Mouse (Mus musculus): ENCODE results near the gene H2afx.

The H2afx gene

DNA sequence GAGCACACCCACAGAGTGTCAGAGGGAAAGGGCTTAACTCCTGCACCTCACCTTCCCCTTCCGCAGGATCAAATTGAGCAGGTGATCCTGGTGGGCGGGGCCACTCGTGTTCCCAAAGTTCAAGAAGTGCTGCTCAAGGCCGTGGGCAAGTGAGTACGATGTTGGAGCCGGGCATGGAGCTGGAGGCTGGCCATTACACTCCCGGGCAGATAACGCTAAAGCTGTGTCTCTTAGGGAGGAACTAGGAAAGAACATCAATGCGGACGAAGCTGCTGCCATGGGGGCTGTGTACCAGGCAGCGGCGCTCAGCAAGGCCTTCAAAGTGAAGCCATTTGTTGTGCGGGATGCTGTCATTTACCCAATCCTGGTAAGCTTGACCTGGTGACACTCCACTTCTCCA is 50.1 kb downstream of the H2afx start:
- no peak for DNase-seq (ENCODE audit: low spot score)
